Mouse (Mus musculus) liver, adult (tissue): ENCODE measurements at regions not wholly inside any gene's neighbourhood (a gene's known extent, or its start where the extent isn't known, plus 50 kb on each side); places are given as distances from the start of the nearest gene placed in this dataset.

Experiments
- GATA4 ChIP-seq: IDR thresholded peaks from 2 replicates; pipeline ENCODE4 v1.6.1; 2014; ENCODE audit warnings: mild to moderate bottlenecking, low read length; ENCODE audit not compliant: insufficient replicate concordance

GRCm38 (mm10) chr5:64504507-64504906 lies 298.7 kb upstream of the Klf3 start:
- no peak for TF ChIP-seq GATA4

GRCm38 (mm10) chr5:64505227-64505834 lies 297.9 kb upstream of the Klf3 start:
- no peak for TF ChIP-seq GATA4

- TF ChIP-seq GATA4, result no peak
Observed at GRCm38 (mm10) chr5:64505835-64506600, 297.2 kb upstream of the Klf3 start.

- no peak for TF ChIP-seq GATA4
Observed at GRCm38 (mm10) chr5:64508565-64508964, 294.6 kb upstream of the Klf3 start.

GRCm38 (mm10) chr5:64513155-64513945 lies 289.8 kb upstream of the Klf3 start:
- no peak for TF ChIP-seq GATA4

GRCm38 (mm10) chr5:64516115-64516665 lies 287.0 kb upstream of the Klf3 start:
- TF ChIP-seq GATA4, result no peak

- TF ChIP-seq GATA4, result no peak
Observed at GRCm38 (mm10) chr5:64517241-64517640, 285.9 kb upstream of the Klf3 start.

GRCm38 (mm10) chr5:64517835-64518234 lies 285.4 kb upstream of the Klf3 start:
- no peak for TF ChIP-seq GATA4

- TF ChIP-seq GATA4, result no peak
Observed at GRCm38 (mm10) chr5:64519036-64519435, 284.2 kb upstream of the Klf3 start.

- no peak for TF ChIP-seq GATA4
Observed at GRCm38 (mm10) chr5:64519731-64520130, 283.5 kb upstream of the Klf3 start.

- TF ChIP-seq GATA4, result no peak
Observed at GRCm38 (mm10) chr5:64521401-64521800, 281.8 kb upstream of the Klf3 start.

- TF ChIP-seq GATA4, result no peak
Observed at GRCm38 (mm10) chr5:64521969-64522368, 281.2 kb upstream of the Klf3 start.

GRCm38 (mm10) chr5:64526521-64526920 lies 276.7 kb upstream of the Klf3 start:
- TF ChIP-seq GATA4, result no peak

- TF ChIP-seq GATA4, result no peak
Observed at GRCm38 (mm10) chr5:64527962-64528361, 275.2 kb upstream of the Klf3 start.

GRCm38 (mm10) chr5:64534371-64534770 lies 268.8 kb upstream of the Klf3 start:
- no peak for TF ChIP-seq GATA4

GRCm38 (mm10) chr5:64534947-64535346 lies 268.2 kb upstream of the Klf3 start:
- TF ChIP-seq GATA4, result no peak
